Mouse (Mus musculus) gastrocnemius, adult 8-10 months (tissue): Measurements from ENCODE around the gene Adcyap1r1. TPM values are rescaled to one million over a fixed set of nuclear protein-coding genes. Genes with fewer than 3 reads are reported as not detected.
A peak's percentile ranks its signal among the peaks of the same experiment; 100 is the strongest.

Experiments
- DNase-seq, 2 experiments: peaks; one replicate each; pipeline ENCODE4 v3.0.0; 2022; ENCODE audit warnings: low spot score in 2 of 2
- total RNA-seq, 4 experiments: library from RNA; stranded (reverse); gene quantifications; 2 replicates each; pipeline ENCODE4 v1.2.4; 2022

Gene Adcyap1r1
- total RNA-seq, 4 experiments from 2014 or later, result 0.53 to 1.3 (median 0.90) TPM

DNA sequence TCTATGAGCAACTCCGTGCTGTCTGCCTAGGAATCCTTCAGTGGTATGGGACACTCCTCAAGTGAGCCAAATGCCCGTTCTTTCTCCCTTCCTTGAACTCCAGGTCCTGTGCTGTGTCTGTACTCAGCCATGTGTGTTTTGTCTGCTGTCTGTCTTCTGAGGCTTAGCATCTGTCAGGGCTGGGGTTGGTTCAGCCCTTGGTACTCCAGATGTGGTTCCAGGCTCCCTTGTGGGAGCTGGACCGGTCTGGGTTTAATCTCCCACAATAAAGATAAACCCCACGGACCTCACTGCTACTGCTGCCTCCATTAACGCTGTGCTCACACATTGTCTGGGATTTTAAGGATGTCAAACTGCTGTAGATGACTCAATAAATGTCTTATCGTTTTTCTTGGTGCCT is 49.3 kb downstream of the Adcyap1r1 start:
- no peak for DNase-seq

DNA sequence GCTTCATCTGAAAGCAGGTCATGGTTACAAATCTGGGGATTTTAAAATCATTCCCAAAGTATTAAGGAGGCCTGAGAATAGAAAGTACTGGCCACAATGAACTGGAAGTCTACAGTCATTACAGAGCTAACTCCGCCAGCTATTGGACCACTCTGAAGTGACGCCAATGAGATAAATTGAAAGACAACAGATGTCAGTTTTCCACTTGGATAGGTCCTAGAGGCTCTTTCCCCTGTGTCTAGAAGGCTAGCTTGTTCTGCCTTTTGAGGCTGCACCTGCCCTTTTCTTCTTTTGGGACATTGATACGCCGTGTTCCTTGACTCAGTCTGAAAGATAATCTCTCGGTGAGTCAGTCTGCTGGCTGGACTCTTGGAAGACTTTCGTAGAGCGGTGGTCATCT is 50.5 kb downstream of the Adcyap1r1 start:
- no peak for DNase-seq

DNA sequence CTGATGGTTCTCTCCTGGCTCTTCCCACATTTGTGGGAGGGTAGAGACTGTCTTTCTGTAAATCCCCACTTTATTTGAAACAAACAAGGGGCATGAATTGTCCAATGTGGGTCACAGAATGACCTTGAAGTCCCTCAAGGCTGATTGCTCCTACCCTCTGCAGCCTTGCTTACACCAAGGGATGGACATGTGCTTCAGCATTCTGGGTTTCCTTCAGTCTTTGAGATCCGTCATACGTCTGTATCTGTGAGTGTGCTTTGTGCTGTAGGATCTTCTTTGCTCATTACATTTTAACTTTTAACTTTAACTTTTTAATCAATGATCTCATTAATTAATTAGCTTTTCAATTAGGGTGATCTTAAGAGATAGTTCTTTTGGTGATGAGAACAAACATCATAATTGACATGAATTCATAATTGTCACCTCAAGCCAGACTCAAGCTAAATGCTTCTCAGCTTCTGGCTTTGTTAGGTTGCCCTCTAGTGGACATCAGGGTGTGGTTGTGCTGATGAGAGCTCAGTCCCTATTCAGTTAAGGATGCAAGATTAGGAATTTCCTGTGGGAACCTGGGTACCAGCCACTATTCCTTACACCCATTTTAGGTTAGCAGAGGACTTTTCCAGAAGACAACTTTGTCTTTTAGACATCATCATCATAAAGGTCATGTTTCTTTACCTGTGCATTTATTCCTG is 53.2 kb downstream of the Adcyap1r1 start:
- no peak for DNase-seq

- DNase-seq, result no peak
Observed at GRCm38 (mm10) chr6:55506519-55506918, 54.7 kb downstream of the Adcyap1r1 start.

DNA sequence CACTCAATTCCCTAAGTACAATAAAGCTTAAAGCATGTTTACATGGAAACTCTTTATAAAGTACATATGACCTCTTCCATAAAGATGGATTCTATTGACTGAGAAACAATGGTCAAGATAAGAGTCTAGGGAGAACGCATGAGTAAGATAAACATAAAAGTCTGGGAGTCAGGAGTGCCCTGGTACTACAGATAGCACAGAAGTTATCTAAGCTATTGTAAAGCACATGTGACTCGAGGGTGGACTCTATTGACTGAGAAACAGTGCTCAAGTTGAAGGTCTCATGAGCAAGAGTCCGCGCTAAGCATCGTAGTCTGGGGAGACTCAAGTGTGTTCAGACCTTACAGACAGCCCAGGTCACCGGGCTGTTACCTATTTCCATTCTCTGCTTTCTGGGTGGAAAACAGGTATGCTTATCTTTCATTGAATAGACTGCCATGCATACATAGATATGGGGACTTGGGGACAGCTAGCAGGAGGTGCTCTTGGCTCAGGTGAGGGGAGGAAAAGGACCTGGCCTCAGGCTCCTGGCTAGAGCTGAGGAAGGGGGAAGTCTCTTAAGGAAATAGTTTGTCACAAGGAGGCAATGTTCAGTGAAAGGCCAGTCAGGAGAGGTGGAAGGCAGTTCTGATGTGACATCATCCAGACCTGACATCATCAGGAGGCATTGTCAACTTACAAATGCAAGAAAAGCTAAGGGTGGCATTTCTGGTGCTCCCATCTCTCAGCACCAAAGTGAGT is 57.5 kb downstream of the Adcyap1r1 start:
- no peak for DNase-seq

DNA sequence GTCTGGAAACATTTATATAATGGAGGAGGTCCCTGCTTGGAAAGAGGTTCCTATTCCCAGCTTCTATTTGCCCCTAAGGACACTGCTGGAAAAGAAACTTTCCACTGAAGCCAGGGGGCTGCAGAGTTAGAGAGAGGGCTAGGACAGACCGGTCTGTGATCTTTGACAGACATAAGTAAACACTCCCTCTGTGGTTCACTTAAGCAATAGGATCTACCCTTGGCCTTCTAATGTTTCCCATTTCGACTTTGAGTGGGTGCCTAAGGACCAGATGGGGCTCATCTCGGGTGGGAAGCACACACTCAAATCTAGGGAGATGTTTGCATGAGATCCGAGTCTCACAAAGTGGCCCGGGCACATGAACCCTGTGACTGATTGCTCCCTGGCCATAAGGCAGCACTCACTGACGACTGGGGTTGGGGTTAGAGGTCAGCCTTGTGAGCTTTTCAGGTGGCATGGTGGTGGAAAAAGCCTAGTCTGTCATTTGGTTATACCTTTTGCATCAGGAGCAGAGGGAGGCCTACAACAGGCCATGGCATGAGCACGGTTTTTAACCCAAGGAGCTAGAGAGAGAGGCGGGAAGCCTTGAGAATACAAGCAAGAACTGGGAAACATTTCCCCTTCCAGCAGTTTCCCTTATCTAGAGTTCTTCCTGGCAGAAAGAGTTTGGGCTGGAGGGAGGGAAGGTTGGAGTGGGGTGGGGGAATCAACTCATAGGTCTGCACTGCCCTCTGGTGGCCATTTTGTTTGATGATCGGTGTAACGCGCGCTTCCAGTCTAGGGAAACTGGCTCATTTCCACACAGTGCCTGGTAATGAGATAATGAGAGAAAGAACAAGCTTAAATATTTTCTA is 59.7 kb downstream of the Adcyap1r1 start:
- peak; percentile 56 to 62 for DNase-seq

DNA sequence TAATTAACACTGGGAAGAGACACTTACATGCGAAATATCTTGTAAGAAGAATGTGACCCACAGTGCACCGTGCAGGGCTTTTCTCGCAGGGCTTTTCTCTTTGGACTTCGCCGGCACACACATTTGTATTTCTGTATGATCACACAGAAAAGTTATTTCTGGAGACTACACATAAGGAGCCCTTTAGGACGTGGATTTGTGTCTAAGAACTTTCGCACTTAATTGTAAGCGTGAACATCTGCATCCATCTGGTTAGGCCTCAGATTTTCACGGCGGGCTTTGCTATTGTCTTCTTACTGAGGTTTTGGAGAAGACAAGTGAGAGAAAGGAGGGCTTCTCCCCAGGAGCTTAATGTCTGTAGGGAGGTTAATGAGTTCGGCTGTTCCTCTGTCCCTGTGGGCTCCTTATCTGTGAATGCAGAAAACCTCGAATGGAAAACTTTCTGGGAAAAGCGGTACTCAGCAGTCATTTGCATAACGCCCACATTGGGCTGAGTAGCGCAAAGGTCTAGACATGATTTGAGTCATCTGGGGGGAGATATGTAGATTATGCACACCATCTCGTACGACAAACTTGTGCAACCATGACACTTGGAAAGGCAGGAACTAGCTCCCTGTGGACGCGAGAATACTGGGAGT is 60.4 kb downstream of the Adcyap1r1 start:
- no peak for DNase-seq

GRCm38 (mm10) chr6:55513477-55513876 is 61.7 kb downstream of the Adcyap1r1 start:
- DNase-seq, result no peak

DNA sequence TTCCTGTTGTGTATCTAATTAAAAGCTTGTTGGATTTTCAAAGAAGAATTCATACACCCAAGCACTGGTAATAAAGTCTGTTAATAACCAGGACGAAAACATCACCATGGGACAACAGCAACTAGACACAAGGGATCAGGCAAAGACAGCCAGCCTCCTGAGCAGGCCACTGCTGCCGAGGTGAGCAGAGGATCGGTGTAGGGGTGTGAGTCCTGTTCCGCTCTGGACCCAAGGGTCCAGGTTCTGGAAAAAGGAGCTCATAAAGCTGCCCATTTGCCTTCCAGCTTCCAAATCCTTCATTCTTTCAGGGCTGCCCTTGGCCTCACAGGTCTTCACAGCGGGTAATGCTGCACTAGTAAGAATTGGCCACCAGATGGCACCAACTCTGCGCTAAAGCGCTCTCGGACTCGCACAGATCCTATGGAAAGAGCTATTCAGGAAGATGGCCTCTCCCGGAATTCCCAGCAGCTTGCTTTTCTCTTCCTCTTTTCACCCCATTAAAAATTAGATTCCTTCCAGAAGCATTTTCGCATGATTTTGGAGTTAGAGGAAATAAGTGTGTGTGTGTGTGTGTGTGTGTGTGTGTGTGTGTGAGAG is 67.9 kb downstream of the Adcyap1r1 start:
- DNase-seq, result peak; percentile 28 to 50

DNA sequence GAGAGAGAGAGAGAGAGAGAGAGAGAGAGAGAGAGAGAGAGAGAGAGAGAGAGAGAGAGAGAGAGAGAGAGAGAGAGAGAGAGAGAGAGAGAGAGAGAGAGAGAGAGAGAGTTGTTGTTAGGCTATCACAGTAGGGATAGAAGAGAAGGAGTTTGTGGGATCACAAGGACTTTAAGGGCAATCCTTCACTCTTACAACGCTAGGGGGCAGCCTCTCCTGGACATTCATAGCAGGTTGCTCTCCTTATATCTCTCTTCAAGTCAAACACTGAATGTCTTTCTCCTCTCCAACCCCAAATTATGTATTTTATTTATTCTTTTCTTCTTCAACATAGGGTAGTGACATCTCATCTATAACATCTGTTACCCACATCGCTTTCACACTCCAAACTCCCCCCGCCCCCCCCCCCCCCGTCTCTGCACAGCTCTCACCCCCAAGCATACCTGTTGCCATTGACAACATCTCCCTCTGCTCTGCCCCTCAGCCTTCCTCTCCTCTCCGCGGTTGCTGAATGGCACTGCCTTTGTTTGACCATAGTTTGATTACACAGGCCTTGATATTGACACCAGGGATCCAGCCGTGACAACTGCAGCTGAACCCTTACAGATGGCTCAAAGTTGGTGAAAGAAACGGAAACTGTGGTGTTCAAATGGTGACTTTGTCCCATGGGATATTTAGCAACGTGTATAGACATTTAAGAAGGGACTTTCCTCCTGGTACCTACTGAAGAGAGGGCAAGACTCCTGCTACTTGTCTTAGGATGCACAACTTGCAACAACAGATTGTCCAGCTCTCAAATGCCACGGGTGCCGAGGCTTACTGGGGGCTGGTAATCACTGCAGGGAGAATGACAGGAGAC is 68.7 kb downstream of the Adcyap1r1 start:
- DNase-seq, result peak in 1 of 2 experiments; percentile 13

- DNase-seq, result no peak
Observed at GRCm38 (mm10) chr6:55536469-55536868, 84.7 kb downstream of the Adcyap1r1 start.

- no peak for DNase-seq
Observed at GRCm38 (mm10) chr6:55539196-55539595, 87.4 kb downstream of the Adcyap1r1 start.

- DNase-seq, result no peak
Observed at GRCm38 (mm10) chr6:55542359-55542758, 90.6 kb downstream of the Adcyap1r1 start.

DNA sequence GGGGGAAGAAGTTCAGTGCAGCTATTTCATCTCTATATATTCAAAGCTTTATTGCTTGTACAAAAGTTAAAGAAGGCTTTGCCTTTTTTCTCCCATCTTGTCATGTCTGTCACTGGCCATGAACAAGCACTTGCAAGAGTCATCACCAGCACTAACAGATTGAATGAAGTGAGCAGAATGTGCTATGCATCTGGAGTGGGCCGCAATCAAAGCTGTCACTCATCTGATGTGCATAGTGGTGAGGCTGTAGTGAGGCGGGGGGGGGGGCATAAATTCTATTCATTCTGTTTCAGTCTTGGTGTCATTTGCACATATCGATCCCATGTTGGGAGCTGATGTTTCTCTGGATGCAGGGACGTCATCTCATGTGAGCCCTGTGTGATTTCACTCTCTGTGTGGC is 91.6 kb downstream of the Adcyap1r1 start:
- no peak for DNase-seq

DNA sequence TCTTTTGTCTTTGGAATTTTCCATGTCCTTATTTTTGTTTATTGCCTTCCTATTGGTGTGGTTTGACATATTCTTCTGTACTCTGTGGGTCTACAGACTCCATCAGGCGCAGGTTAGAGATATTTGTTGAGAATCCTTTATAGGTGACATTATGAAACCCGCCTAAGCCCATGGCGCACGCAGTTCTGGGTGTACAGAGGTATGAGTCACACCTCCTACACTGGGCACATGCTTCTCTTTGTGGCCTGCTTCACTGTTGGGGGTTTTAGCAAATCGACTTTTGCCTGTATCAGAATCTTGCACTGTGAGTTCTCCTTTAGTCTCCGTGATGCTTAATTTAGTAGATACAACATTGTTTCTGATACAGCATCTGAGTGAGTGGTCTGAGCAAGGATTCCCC is 97.4 kb downstream of the Adcyap1r1 start:
- DNase-seq, result no peak

DNA sequence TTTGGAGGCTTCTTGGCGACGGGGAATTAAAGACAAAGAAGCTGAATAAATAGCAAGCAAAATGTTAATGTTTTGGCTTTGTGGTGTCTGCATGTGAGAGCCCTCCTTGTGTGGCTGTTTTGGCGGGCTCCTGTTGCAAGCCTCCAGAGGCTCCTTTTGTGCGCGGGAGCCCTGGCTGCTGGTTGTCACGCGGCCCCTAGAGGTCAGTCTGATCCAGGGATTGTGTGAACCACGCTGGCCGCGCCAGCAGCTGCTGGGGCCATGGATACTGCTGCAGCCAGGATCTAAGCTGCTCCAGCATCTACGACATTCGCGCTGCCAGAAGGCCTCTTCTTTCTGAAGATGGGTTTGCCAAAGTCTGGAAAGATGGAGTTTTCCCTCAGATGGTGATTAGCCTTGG is 99.1 kb downstream of the Adcyap1r1 start:
- no peak for DNase-seq
